Mouse (Mus musculus) lung, postnatal 0 days (tissue): Measurements from ENCODE around the gene Fibin.

Experiments used
- CTCF ChIP-seq: IDR thresholded peaks from 2 replicates; pipeline ENCODE4 v1.5.1; 2016; ENCODE audit warnings: antibody characterized with exemption, mild to moderate bottlenecking
- EP300 ChIP-seq: IDR thresholded peaks from 2 replicates; pipeline ENCODE4 v1.6.1; 2016; ENCODE audit warnings: antibody characterized with exemption, mild to moderate bottlenecking, control low read depth

GRCm38 (mm10) chr2:110351843-110352251 lies 11.1 kb downstream of the Fibin start:
- TF ChIP-seq CTCF: no peak
- no peak for TF ChIP-seq EP300
